In the genomic region with DNA sequence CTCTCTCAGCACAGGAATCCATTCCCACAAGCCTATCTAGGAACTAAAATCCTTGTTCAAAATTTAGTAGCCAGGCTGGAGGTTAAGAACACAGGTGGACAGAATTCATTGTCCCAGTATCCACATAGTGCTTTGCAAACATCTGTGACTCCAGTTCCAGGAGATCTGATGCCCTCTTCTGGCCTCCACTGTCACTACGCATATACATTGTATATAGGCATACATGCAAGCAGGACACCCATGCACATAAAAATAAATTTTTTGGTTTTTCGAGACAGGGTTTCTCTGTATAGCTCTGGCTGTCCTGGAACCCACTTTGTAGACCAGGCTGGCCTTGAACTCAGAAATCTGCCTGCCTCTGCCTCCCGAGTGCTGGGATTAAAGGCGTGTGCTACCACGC, we compare ENCODE assay signal across 11 mouse cellular contexts. TPM values are rescaled to one million over a fixed set of nuclear protein-coding genes. Genes with fewer than 3 reads are reported as not detected.
DNase-seq lines count a peak whose midpoint lies in the region; ATAC-seq and TF ChIP-seq lines count a peak whose summit lies in the region.
"Not testable (repeated sequence)": the region's sequence is repeated elsewhere in the genome, so short reads cannot be mapped to it uniquely, and the experiment has no call there.
"Had no signal": no experiment of that assay in that cellular context is flagged by ENCODE, and none has a peak within 500 bp of the region (broad histone marks: within the 10 kb centered on the region; RNA-seq: fewer than 3 reads in every experiment).

No protein-coding gene starts in this region.

- not testable (repeated sequence) for H3K27ac ChIP-seq in embryonic facial prominence, embryonic 10.5 days (replicated peaks); hindbrain, postnatal 0 days; midbrain, embryonic 10.5 days (replicated peaks)

- H3K4me2 ChIP-seq in hindbrain, postnatal 0 days (ENCODE audit: low read depth, low read length): not testable (repeated sequence)

- peaks cover 25% of the 10 kb centered on the region for H3K4me1 ChIP-seq in embryonic facial prominence, embryonic 10.5 days
- not testable (repeated sequence) for H3K4me1 ChIP-seq in hindbrain, postnatal 0 days (ENCODE audit: insufficient read depth, low read length)
- H3K4me1 ChIP-seq in midbrain, embryonic 10.5 days: peaks cover 23% of the 10 kb centered on the region

- WGBS in embryonic facial prominence, embryonic 10.5 days: 94% methylated on average over 5 of the region's 5 CpGs
- WGBS in hindbrain, postnatal 0 days: 90% methylated on average over 5 of the region's 5 CpGs
- 93% methylated on average over 5 of the region's 5 CpGs for WGBS in midbrain, embryonic 10.5 days

- peak; percentile 63 for TF ChIP-seq CTCF in hindbrain, postnatal 0 days (IDR thresholded peaks at IDR 0.05; ENCODE audit: low read depth)

- not testable (repeated sequence) for H3K4me3 ChIP-seq in embryonic facial prominence, embryonic 10.5 days; hindbrain, postnatal 0 days (ENCODE audit: low read length); midbrain, embryonic 10.5 days

- peaks cover 92% of the 10 kb centered on the region for H3K36me3 ChIP-seq in embryonic facial prominence, embryonic 10.5 days (replicated peaks)
- peaks cover 35% of the 10 kb centered on the region for H3K36me3 ChIP-seq in hindbrain, postnatal 0 days (ENCODE audit: insufficient read depth, low read length)
- H3K36me3 ChIP-seq in midbrain, embryonic 10.5 days: peaks cover 90% of the 10 kb centered on the region
- peaks cover 15% of the 10 kb centered on the region for H3K36me3 ChIP-seq in splenic B cell, adult 2 months (ENCODE audit: control insufficient read depth, insufficient read depth, low read length, poor library complexity, severe bottlenecking)

- H3K9me3 ChIP-seq in embryonic facial prominence, embryonic 10.5 days; hindbrain, postnatal 0 days (ENCODE audit: low read length); midbrain, embryonic 10.5 days (replicated peaks): not testable (repeated sequence)

- DNase-seq in CD4-positive helper T cell, adult 2 months (ENCODE audit: low read depth, low spot score): peak; percentile 40
- DNase-seq in R1 (ENCODE audit: low read depth, low spot score): peak; percentile 47
- DNase-seq in embryonic facial prominence, embryonic 10.5 days (ENCODE audit: low spot score): peak; percentile 43
- peak; percentile 38 for DNase-seq in hindbrain, postnatal 0 days (ENCODE audit: low spot score)
- DNase-seq in liver: peak; percentile 37
- peak; percentile 37 for DNase-seq in midbrain, embryonic 10.5 days (ENCODE audit: low spot score)
- peak; percentile 59 for DNase-seq in splenic B cell, adult 2 months (ENCODE audit: low read depth, low spot score)

- not testable (repeated sequence) for H3K9ac ChIP-seq in hindbrain, postnatal 0 days (replicated peaks; ENCODE audit: low read length)

- not testable (repeated sequence) for ATAC-seq in hindbrain, postnatal 0 days

- not testable (repeated sequence) for H3K27me3 ChIP-seq in embryonic facial prominence, embryonic 10.5 days (replicated peaks; ENCODE audit: low read depth, poor library complexity, severe bottlenecking); hindbrain, postnatal 0 days (ENCODE audit: insufficient read depth, low read length); midbrain, embryonic 10.5 days (ENCODE audit: low read depth, poor library complexity, severe bottlenecking); splenic B cell, adult 2 months (ENCODE audit: control insufficient read depth, insufficient read depth, low read length, poor library complexity, severe bottlenecking)

RNA-seq across cellular contexts. Expression of gene Myg1, which starts 4.4 kb away (rescaled TPM):
- polyA plus RNA-seq in embryonic facial prominence, embryonic 10.5 days (2016; fragmentation: Nextera tagmentation; extraction: Ambion mirVana): 123 and 126 TPM in 2 replicates
- total RNA-seq in hindbrain, postnatal 0 days (2014; rRNA removed): 56.5 and 58.0 TPM in 2 replicates
- 78.8 and 79.8 TPM in 2 replicates for polyA plus RNA-seq in hindbrain, postnatal 0 days (2015; fragmentation: Nextera tagmentation; extraction: Ambion mirVana)
- polyA plus RNA-seq in midbrain, embryonic 10.5 days (2016; fragmentation: Nextera tagmentation; extraction: Ambion mirVana): 125 and 134 TPM in 2 replicates

RNA-seq across cellular contexts. Expression of gene Pfdn5, which starts 10.0 kb away (rescaled TPM):
- polyA plus RNA-seq in embryonic facial prominence, embryonic 10.5 days (2016; fragmentation: Nextera tagmentation; extraction: Ambion mirVana): 353 and 356 TPM in 2 replicates
- total RNA-seq in hindbrain, postnatal 0 days (2014; rRNA removed): 119 and 139 TPM in 2 replicates
- 531 and 540 TPM in 2 replicates for polyA plus RNA-seq in hindbrain, postnatal 0 days (2015; fragmentation: Nextera tagmentation; extraction: Ambion mirVana)
- polyA plus RNA-seq in midbrain, embryonic 10.5 days (2016; fragmentation: Nextera tagmentation; extraction: Ambion mirVana): 335 and 345 TPM in 2 replicates

RNA-seq across cellular contexts. Expression of gene Aaas, which starts 14.6 kb away (rescaled TPM):
- polyA plus RNA-seq in embryonic facial prominence, embryonic 10.5 days (2016; fragmentation: Nextera tagmentation; extraction: Ambion mirVana): 135 and 137 TPM in 2 replicates
- 19.4 and 25.4 TPM in 2 replicates for total RNA-seq in hindbrain, postnatal 0 days (2014; rRNA removed)
- polyA plus RNA-seq in hindbrain, postnatal 0 days (2015; fragmentation: Nextera tagmentation; extraction: Ambion mirVana): 31.4 and 36.4 TPM in 2 replicates
- 115 and 128 TPM in 2 replicates for polyA plus RNA-seq in midbrain, embryonic 10.5 days (2016; fragmentation: Nextera tagmentation; extraction: Ambion mirVana)

RNA-seq across cellular contexts. Expression of gene Sp7, which starts 31.1 kb away (rescaled TPM):
- 1.4 and 1.7 TPM in 2 replicates for polyA plus RNA-seq in embryonic facial prominence, embryonic 10.5 days (2016; fragmentation: Nextera tagmentation; extraction: Ambion mirVana)
- total RNA-seq in hindbrain, postnatal 0 days (2014; rRNA removed): 0.11 and 0.31 TPM in 2 replicates
- polyA plus RNA-seq in hindbrain, postnatal 0 days (2015; fragmentation: Nextera tagmentation; extraction: Ambion mirVana): 0.38 and 0.40 TPM in 2 replicates
- 0.59 and 0.66 TPM in 2 replicates for polyA plus RNA-seq in midbrain, embryonic 10.5 days (2016; fragmentation: Nextera tagmentation; extraction: Ambion mirVana)
- total RNA-seq: heart, adult 18-20 months; hematopoietic stem cell, adult 5-6 weeks; megakaryocyte-erythroid progenitor cell, adult 5-6 weeks had no signal
- polyA plus RNA-seq: large intestine, adult 2 months had no signal

RNA-seq across cellular contexts. Expression of gene Espl1, which starts 39.9 kb away (rescaled TPM):
- 55.4 and 57.6 TPM in 2 replicates for polyA plus RNA-seq in embryonic facial prominence, embryonic 10.5 days (2016; fragmentation: Nextera tagmentation; extraction: Ambion mirVana)
- 5.3 and 7.3 TPM in 2 replicates for total RNA-seq in hindbrain, postnatal 0 days (2014; rRNA removed)
- 2.3 and 3.8 TPM in 2 replicates for polyA plus RNA-seq in hindbrain, postnatal 0 days (2015; fragmentation: Nextera tagmentation; extraction: Ambion mirVana)
- polyA plus RNA-seq in midbrain, embryonic 10.5 days (2016; fragmentation: Nextera tagmentation; extraction: Ambion mirVana): 47.4 and 54.4 TPM in 2 replicates
